Mouse (Mus musculus) lung, embryonic 16.5 days (tissue): ENCODE measurements around the gene Ell. TPM values are rescaled to one million over a fixed set of nuclear protein-coding genes. Genes with fewer than 3 reads are reported as not detected.

Source experiments
- ATAC-seq: fragments of 200-750 bp; cut with Nextera tagmentation; 2 replicates; pipeline ENCODE4 v1.8.0; 2017; ENCODE audit warnings: low read depth, mild to moderate bottlenecking, moderate library complexity
- H3K27ac ChIP-seq: fragments of 300-500 bp; sonication (generic); 2 replicates; pipeline ENCODE4 v1.5.1; 2014; ENCODE audit warnings: mild to moderate bottlenecking, control low read depth, low read length
- H3K27me3 ChIP-seq: fragments of 300-500 bp; sonication (generic); 2 replicates; pipeline ENCODE4 v1.6.1; 2014; ENCODE audit warnings: low read depth, low read length, mixed read lengths; ENCODE audit not compliant: control insufficient read depth, insufficient read depth
- H3K36me3 ChIP-seq: fragments of 300-500 bp; sonication (generic); 2 replicates; pipeline ENCODE4 v1.6.1; 2014; ENCODE audit warnings: low read length; ENCODE audit not compliant: control insufficient read depth, insufficient read depth
- H3K4me1 ChIP-seq: fragments of 300-500 bp; sonication (generic); replicated peaks from 2 replicates; pipeline ENCODE4 v1.6.1; 2014; ENCODE audit warnings: low read length, mixed read lengths; ENCODE audit not compliant: control insufficient read depth, insufficient read depth
- H3K4me2 ChIP-seq: fragments of 300-500 bp; sonication (generic); 2 replicates; pipeline ENCODE4 v1.6.1; 2014; ENCODE audit warnings: low read depth, low read length, control low read depth
- H3K4me3 ChIP-seq: fragments of 300-500 bp; sonication (generic); 2 replicates; pipeline ENCODE4 v1.5.1; 2014; ENCODE audit warnings: mild to moderate bottlenecking, low read length, control low read depth
- H3K9ac ChIP-seq: fragments of 300-500 bp; sonication (generic); 2 replicates; pipeline ENCODE4 v1.6.1; 2014; ENCODE audit warnings: low read length, control low read depth
- H3K9me3 ChIP-seq: fragments of 300-500 bp; sonication (generic); 2 replicates; pipeline ENCODE4 v1.6.1; 2016; ENCODE audit warnings: low read length; ENCODE audit not compliant: control insufficient read depth
- WGBS: fragments of 180-500 bp; shearing (Covaris S2); extraction: QIAGEN DNeasy Blood & Tissue Kit; methylation state at CpG from one replicate; pipeline ENCODE4 v1.1.7; 2014; 5-methylcytosine and 5-hydroxymethylcytosine counted together
- polyA plus RNA-seq: library from polyadenylated mRNA; unstranded; fragments of >200 nt; fragmentation: Nextera tagmentation; extraction: Ambion mirVana; gene quantifications from 2 replicates; pipeline ENCODE4 v1.2.1, GENCODE M21; 2015

Gene Ell
- polyA plus RNA-seq, 1 experiment from 2014 or later = 21.4 TPM

GRCm38 (mm10) chr8:70597417-70598272 is 58.4 kb downstream of the Ell start:
- ATAC-seq = no peak
- WGBS = 13% methylated on average over 59 of the region's 68 CpGs
- peaks cover 59% of the 10 kb centered on the region for H3K4me1 ChIP-seq
- H3K9me3 ChIP-seq = no peaks in the 10 kb centered on the region
- peak overlapping the region; percentile 51 for H3K4me3 ChIP-seq
- H3K36me3 ChIP-seq = peaks cover 13% of the 10 kb centered on the region
- H3K27me3 ChIP-seq = no peaks in the 10 kb centered on the region
- H3K4me2 ChIP-seq = peak overlapping the region; percentile 86
- H3K9ac ChIP-seq = peak overlapping the region; percentile 73
- no peak overlapping the region for H3K27ac ChIP-seq

GRCm38 (mm10) chr8:70598283-70598682 is 59.0 kb downstream of the Ell start:
- no peaks in the 10 kb centered on the region for H3K9me3 ChIP-seq
- H3K4me2 ChIP-seq = peak overlapping the region; percentile 86
- peaks cover 16% of the 10 kb centered on the region for H3K36me3 ChIP-seq
- peaks cover 56% of the 10 kb centered on the region for H3K4me1 ChIP-seq
- H3K27ac ChIP-seq = no peak overlapping the region
- peak overlapping the region; percentile 73 for H3K9ac ChIP-seq
- WGBS = 3% methylated on average over 29 of the region's 29 CpGs
- H3K27me3 ChIP-seq = no peaks in the 10 kb centered on the region
- ATAC-seq = peak; percentile 32; the same call in 1 of the 2 replicates
- H3K4me3 ChIP-seq = peak overlapping the region; percentile 51

GRCm38 (mm10) chr8:70598722-70599121 is 59.5 kb downstream of the Ell start:
- peak overlapping the region; percentile 51; the same call in 1 of the 2 replicates for H3K4me3 ChIP-seq
- 0 out of 2 replicates have a peak, but pooled peaks have one; percentile 1 for ATAC-seq
- H3K27me3 ChIP-seq = no peaks in the 10 kb centered on the region
- H3K4me2 ChIP-seq = peak overlapping the region; percentile 86
- no peak overlapping the region for H3K27ac ChIP-seq
- peaks cover 16% of the 10 kb centered on the region for H3K36me3 ChIP-seq
- peak overlapping the region; percentile 31 for H3K9ac ChIP-seq
- WGBS = 19% methylated on average over 10 of the region's 10 CpGs
- no peaks in the 10 kb centered on the region for H3K9me3 ChIP-seq
- H3K4me1 ChIP-seq = peaks cover 52% of the 10 kb centered on the region

GRCm38 (mm10) chr8:70599507-70600290 is 60.4 kb downstream of the Ell start:
- Histone ChIP-seq H3K4me3 (no peak overlapping the region), H3K9me3 (no peaks in the 10 kb centered on the region), H3K4me2 (no peak overlapping the region), H3K36me3 (peaks cover 16% of the 10 kb centered on the region), H3K9ac (no peak overlapping the region), H3K4me1 (peaks cover 48% of the 10 kb centered on the region), H3K27ac (no peak overlapping the region), H3K27me3 (no peaks in the 10 kb centered on the region)
- 66% methylated on average over 12 of the region's 12 CpGs for WGBS
- ATAC-seq = no peak

- ATAC-seq = peak; percentile 15
- H3K4me2 ChIP-seq = peak overlapping the region; percentile 52
- WGBS = 23% methylated on average over 10 of the region's 10 CpGs
- peaks cover 16% of the 10 kb centered on the region for H3K36me3 ChIP-seq
- H3K9ac ChIP-seq = no peak overlapping the region
- peak overlapping the region; percentile 17 for H3K4me3 ChIP-seq
- H3K27ac ChIP-seq = peak overlapping the region; percentile 77
- H3K9me3 ChIP-seq = no peaks in the 10 kb centered on the region
- no peaks in the 10 kb centered on the region for H3K27me3 ChIP-seq
- H3K4me1 ChIP-seq = peaks cover 41% of the 10 kb centered on the region
Measured at GRCm38 (mm10) chr8:70600473-70601270, 61.4 kb downstream of the Ell start.

GRCm38 (mm10) chr8:70601271-70601649 is 62.0 kb downstream of the Ell start:
- WGBS = 2% methylated on average over 23 of the region's 26 CpGs
- H3K27me3 ChIP-seq = no peaks in the 10 kb centered on the region
- no peak overlapping the region for H3K9ac ChIP-seq
- H3K4me1 ChIP-seq = peaks cover 41% of the 10 kb centered on the region
- H3K4me2 ChIP-seq = peak overlapping the region; percentile 52
- peak; percentile 35 for ATAC-seq
- peak overlapping the region; percentile 77 for H3K27ac ChIP-seq
- peak overlapping the region; percentile 17 for H3K4me3 ChIP-seq
- H3K36me3 ChIP-seq = peaks cover 11% of the 10 kb centered on the region
- H3K9me3 ChIP-seq = no peaks in the 10 kb centered on the region

GRCm38 (mm10) chr8:70602139-70602811 is 63.0 kb downstream of the Ell start:
- Histone ChIP-seq H3K36me3 (peaks cover 7% of the 10 kb centered on the region), H3K27ac (no peak overlapping the region), H3K9me3 (no peaks in the 10 kb centered on the region), H3K4me2 (no peak overlapping the region), H3K27me3 (no peaks in the 10 kb centered on the region), H3K9ac (no peak overlapping the region), H3K4me1 (peaks cover 43% of the 10 kb centered on the region), H3K4me3 (no peak overlapping the region)
- WGBS = 91% methylated on average over 13 of the region's 13 CpGs
- no peak for ATAC-seq

- Histone ChIP-seq H3K4me3 (no peak overlapping the region), H3K4me2 (no peak overlapping the region), H3K27ac (no peak overlapping the region), H3K9me3 (no peaks in the 10 kb centered on the region), H3K36me3 (peaks cover 7% of the 10 kb centered on the region), H3K4me1 (peaks cover 35% of the 10 kb centered on the region), H3K27me3 (no peaks in the 10 kb centered on the region), H3K9ac (no peak overlapping the region)
- WGBS = 86% methylated on average over 7 of the region's 7 CpGs
- ATAC-seq = no peak
Measured at GRCm38 (mm10) chr8:70604558-70604957, 65.3 kb downstream of the Ell start.
